Mouse (Mus musculus) spleen, postnatal 10 days (tissue): Measurements from ENCODE around the gene Parp6.

Experiments used
- DNase-seq, 2 experiments: peaks; one replicate each; pipeline ENCODE4 v3.0.0; 2021 to 2022; ENCODE audit warnings: low spot score in 2 of 2

Gene Parp6

DNA sequence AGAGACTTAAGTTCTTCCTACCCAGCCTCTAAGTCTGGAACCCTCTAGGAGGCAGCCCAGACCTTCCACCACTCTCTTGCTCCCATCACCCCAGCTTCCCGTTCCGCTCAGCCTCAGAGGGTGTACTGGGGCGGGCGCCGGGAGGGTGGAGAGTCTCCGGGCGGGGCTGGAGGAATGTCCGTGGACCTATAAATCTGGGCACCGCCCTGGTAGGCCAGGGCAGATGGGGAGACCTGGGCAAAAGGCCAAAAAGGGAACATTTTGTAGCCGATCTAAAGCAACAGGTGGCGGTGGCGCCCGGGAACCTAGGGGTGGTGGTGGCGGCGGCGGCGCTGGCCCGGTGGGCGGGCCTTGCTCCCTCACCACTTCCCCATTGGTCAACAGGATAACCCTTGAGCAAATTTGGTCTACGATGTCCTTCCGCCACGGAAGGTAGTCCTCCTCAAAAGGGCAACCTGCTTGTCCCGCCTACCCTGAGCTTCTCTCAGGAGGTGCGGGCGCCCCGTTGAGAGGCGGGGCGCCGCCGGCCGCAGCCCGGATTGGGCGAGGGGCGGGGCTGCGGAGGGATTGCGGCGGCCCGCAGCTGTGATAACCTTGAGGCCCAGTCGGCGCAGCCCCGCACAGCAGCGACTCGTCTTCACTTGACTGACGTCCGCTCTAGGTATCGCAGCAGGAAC, 39.0 kb downstream of the Parp6 start, which contains the start of gene Pkm:
Pkm (plus strand) TSS at position 411 of the 677 bp plus-strand sequence.
- DNase-seq: peak; percentile 79 to 91

DNA sequence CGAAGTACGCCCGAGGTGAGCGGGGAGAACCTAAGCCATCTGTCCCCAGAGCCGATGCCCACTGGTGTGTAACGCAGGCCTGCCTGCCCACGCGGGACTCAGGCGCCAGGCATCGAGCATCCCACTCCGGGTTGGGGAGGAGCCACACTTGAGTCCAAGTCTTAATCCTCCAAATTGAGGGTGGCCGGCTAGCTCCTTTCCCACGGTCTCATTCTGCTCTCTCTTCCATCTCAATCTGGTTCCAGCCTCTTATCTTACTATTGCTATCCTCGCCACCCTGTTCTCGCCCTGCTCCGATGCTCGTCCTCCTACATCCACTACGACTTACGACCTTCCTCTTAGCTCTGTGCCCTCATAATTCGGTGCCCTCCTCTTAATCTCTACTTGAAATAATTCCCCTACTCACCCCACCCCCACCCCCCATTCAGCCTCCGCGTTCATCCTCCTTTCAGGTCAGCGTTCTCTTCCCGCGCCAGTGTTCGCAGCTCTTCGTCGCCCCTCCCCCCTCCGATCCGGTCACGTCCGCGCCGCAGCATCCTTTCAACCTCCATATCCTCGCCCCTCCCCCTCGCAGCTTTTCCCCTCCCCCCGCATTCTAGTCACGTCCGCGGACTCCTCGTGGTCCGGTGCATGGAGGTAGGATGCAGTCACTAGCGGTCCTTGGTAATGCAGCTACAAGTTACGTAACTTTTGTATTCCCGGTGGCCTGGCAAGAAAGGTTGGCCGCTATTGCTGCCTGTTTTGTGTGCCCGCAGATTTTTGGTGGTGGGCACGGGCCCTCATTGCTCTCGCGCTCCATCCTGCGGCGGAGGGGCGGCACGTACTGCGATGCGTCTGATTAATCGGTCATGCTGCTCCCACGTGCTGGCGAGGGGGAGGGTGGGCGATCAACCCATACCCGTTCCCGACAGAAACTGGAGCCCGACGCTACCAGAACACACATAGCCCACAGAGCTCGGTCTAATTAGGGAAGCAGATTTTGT, 39.8 kb downstream of the Parp6 start:
- DNase-seq: peak; percentile 72 to 81

DNA sequence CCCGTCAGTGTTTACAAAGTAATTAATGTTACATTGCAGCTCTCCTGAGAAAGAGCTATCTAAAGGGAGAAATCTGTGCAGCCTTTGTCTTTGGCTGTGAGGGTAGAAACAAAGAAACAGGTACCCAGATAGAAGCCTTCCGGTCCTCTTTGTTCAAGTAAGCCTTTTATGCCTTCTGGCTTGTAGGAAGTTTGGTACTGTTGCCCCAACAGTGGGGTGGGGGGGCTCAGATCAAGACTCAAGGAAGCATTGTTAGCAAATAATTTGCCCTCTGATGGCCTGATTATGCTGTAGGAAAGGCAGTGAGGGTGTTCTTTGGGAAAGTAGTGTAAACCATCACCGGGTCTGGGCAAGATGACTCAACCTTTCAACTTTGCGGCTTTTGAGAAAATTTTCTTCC, 41.1 kb downstream of the Parp6 start:
- no peak for DNase-seq

DNA sequence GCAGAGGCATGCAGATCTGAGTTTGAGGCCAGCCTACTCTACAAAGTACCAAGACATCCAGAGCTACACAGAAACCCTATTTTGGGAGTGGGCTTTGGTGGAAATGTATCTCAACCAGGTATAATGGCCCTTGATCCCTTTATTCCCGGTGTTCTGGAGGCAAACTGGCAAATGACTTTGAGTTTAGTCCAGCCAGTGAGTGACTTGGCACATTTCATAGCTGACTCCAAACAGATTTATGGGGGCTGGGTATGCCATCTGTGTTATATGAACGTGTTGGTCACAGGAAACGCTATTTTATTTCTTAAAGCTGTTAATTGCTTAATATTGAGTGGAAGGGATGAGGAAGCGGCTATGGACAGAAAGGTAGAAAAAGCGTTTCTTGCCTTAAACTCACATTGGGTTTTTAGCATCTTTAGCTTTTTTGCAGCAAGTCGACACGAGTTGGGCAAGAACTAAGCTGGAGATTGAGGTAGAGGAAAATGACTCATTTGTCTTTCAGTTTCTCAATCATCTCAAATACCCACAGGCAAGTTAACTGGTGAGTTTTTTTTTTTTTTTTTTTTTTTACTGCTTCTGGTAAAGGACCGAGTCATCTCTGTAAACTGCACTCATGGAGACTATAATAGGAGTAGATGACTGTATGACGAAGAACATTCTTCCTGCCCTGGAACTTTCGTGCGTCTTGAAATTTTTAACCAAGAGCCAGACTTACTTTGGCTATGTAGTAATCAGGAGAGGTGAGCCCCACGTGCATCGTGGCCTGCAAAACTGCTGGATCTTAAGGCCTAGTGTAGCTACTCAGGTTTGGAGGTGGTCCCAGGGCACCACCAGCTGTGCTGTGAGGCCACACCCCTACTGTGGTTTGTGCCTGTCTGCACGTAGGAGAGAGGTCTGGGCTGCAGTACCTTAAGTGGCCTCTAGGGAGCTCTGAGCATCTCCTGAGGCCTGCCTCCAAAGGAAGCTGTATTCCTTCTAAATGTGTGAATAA, 42.2 kb downstream of the Parp6 start:
- DNase-seq: peak; percentile 60 to 86

DNA sequence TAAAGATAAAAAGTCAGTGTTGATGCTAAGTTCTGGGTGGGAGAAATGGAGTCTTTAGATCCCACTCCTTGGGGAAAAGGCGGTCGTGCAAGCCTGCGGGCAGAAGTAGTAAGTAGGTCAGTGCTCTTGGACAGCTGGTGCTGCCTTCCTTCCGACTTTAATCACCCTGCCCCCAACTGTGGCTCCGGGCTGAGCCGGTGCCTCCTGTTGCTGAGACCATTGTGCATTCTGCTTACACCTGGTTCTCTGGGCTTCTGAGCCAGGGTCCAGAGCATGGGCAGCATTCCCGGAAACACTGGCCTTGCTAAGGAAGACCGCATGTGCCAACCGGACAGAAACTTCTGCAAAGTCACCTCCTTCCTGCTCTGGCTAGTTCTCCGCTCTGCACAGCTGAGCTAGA, 43.3 kb downstream of the Parp6 start:
- DNase-seq: no peak

DNA sequence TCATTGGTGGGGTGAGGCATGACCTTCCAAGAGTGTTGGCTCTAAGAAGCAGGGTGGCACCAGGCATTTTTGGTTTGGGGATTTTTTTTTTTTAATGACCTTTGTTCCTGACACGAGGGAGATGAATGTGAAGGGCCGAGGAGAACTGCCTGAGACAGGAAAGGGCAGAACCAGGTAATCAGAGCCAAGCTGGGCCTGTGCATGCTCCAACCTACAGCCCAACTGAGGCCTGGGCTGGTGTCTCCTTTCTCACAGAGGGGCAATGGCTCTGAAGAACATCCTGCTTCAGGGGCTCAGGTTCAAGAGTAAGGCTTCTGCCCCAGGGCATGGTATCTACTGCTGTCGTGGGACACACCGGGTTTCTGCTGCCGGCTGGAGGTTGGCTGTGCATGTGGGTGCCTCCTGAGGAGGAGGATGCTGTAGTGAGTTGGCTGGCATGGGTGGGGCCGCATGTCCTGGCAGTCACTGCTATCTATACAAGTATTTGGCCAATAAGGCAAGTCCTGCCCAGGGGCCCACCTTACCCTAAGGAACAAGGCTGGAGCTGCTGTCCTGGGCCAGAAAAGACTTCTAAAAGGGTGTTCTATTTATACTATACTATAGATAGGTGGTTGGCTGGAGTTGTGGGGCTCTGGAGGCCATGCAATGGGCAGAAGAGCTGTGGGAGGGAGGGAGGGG, 44.4 kb downstream of the Parp6 start:
- no peak for DNase-seq

DNA sequence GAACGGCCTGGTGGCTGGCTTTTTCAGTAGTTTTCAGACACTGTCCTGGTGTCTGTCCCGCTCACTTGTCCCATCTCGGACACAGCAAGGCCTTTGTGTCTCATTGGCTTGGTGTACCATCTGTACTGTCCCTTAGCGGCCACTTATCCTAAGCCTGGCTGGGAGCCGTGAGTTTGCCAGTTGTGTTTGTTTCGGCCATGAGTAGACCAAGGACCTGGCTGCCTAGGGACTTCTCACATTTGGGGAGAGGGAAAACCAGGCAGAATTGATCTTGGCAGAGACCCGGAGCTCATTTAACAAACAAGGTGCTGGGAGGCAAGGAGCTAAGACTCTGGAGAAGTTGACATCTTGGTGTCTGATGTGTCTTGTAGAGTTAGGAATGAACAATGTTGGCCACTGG, 46.1 kb downstream of the Parp6 start:
- no peak for DNase-seq

DNA sequence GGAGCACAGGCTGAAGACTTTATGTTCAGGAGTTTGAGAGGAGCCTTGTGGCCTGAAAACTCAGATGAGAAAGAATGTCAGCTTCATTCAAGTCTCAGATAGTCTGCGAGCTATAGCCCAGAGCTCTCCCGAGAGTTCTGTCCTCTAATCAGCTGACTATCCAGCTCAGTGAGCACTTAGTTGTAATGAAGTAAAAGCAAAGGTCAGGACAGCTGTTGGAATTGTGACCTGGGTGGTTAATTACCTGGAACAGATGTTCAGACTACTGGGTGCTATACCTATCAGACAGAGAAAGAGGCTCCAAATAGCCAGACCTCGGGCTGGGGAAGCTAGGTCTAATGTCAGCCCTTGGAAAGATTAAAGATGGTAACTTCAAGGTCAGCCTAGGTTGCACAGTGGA, 46.9 kb downstream of the Parp6 start:
- DNase-seq: no peak

DNA sequence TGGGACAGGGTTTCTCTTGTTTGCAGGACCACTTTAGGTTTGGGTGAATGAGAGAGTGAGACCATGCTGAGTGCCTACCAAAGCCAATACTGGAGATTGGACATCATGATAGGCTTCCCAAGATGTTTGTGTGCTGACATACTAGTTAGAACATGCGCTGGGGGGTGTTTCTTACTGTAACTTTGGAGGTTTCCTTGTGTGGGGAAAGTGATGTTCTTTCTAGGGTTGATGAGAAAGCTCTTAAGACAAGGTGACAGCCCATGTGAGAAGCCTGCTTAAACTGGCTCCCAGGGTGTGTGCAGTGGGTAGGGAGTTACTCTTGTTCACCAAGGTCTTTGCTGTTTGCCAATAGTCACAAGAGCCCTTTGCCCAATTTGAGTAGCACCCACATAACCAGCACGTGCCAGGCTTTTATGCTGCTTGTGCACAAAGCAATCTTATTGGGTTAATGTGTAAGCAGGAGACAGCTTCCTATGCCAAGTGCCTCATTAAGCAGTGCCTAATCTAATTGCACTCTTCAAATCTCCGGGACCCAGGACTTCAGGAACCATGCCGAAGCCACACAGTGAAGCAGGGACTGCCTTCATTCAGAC, 47.7 kb downstream of the Parp6 start:
- no peak for DNase-seq

DNA sequence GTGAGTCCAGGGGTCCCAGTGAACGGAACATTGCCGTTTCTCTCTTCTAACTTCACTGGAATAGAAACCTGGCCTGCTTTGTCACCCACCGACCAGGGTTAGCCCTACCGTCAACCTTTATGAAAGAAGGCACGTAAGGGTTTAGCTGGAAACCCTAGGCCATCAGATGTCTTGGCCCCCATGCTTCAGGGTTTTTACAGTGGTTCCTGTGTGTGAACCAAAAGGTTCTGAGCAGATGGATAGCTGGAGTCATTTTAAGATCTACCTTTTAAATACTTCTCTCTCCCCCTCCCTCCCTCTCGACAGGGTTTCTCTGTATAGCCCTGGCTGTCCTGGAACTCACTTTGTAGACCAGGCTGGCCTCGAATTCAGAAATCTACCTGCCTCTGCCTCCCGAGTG, 48.9 kb downstream of the Parp6 start:
- DNase-seq: no peak

DNA sequence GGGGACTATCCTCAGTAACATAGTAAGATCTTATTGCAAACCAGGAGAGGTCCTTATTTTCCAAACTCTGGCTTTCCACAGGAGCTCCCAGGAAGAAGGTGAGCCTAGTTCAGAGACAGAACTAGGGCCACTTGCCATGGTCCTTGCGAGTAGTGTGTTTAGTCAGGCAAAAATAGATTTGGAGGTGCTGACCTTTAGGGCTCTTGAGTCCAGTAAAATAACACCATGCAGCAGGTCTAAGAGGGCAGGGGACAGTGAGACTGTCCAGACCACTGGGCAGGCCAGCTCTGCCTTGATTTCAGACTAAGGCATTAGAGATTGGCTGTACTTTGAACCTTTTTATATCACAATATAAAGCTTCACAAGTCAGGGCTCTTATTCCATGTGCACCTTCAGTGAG, 49.7 kb downstream of the Parp6 start:
- DNase-seq: no peak

DNA sequence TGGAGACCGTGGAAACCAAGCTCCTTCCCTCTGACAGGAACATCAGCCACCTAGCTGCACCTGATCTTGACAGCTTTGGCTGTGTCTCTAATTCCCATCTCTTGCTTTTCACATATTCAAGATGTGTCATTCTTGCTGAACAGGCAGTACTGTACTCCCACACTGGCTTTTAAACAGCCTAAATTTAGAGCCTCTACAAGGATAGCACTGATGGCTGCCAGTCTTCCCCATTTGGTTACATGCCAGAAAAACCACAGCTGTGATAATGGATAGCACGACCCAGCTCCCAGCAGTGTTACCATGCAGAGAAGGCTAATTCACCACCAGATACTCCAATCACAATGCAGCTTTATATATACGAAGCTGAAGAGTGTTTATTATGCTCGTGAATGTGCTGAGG, 50.2 kb downstream of the Parp6 start:
- no peak for DNase-seq

DNA sequence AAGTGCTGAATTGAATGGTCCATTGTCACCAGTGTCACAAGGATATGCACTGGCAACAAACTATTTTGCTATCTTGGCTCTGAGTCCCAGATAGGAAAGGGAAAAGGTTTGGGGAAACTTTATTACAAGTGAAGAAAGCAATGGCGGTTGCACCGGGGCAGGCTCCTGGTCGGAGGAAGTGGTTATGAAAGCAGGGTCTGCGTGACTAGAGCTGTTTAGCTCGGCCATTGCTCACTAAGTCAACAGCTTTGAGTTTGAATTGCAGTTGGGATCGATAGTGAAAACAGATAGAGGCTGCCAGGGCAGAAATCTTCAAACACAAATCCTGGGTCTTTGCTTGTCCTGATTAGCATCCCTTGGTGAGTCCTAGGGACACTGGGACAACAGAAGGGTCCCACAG, 50.8 kb downstream of the Parp6 start:
- no peak for DNase-seq

DNA sequence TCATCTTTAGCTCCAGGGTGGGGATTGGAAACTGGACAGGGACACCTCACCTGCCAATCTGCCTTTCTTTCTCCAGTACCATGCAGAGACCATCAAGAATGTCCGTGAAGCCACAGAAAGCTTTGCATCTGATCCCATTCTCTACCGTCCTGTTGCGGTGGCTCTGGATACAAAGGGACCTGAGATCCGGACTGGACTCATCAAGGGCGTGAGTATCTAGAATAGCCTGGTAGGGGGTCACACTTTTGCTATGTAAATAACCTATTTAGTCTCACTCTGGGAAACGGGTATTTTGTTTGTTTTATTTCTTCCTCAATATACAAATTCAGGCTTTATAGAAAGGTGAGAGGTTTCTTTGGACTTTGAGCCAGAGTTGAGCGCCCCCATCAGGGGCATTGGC, 51.4 kb downstream of the Parp6 start:
- no peak for DNase-seq

DNA sequence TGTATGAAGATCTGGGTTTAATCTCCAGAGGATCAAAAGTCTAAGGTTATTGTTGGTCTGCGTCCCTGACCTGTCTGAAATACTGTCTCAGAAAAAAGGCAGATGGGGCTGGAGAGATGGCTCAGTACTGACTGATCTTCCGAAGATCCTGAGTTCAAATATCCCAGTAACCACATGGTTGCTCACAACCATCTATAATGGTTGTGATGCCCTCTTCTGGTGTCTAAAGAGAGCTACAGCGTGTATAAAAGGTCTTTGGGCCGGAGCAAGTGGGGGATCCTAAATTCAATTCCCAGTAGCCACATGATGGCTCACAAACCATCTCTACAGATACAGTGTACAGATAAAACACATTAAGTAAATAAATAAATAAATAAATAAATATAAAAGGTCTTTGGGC, 52.1 kb downstream of the Parp6 start:
- DNase-seq: no peak

DNA sequence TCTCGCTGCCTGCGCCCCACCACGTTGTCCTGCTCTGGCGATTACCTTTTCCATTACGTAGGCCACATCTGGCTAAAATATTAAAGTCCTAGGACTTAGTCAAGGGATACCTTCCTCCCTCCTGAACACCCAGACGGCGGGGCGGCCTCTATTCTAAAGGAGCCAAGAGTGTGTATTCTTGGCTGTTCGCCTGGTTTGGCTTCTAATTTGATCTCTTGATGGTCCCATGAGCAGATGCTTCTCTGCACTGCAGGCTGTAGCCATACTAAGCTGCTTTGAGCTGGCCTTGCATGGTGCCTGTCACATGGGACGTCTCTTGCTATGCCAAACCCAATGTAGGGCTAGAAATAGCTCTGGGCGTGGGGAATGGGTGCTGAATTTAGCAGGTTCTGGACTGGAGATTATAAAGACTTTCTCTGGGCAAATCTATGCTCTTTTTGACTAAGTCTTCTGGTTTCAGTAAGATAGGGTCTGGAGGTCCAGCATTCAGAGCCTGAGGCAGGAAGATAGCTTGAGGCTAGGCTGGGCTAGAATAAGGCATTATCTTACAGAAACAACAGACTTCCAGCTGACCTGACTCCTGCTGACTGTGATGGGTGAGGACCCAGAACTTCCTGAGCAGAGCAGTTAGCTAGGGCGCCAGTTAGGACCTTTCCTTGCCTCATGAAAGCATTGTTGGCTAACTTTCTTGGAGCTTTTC, 55.3 kb downstream of the Parp6 start:
- no peak for DNase-seq

DNA sequence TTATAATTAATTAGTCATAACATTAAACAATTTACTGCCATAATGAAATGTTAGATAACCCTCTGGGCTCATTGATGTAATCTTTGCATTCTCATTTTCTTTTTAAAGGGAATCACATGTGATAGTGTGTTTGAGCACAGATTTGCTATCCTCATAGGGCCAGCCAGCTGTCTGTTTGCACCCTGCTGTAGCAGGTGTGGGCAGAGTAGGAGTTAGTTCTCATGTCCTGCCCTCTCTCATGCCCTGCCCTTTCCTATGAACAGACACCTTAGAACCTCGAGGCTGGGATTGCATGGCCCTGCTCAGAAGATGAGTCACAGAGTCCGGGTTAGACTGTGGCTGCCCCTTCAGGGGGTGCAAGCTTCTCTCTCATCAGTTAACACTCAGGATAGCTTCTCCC, 56.3 kb downstream of the Parp6 start:
- DNase-seq: no peak

DNA sequence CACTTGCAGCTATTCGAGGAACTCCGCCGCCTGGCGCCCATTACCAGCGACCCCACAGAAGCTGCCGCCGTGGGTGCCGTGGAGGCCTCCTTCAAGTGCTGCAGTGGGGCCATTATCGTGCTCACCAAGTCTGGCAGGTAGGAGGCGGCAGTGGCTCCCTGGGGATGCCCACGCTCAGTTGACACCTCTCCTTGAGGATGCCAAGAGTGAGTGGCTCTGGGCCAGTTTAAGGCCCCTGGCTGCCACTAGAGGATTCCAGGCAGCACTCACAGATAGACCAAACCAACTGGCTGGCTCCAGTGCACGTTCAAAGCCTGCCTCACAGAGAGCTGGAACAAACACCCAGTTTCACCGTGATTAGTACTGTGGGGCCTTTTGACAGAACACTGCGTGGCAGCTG, 58.5 kb downstream of the Parp6 start:
- no peak for DNase-seq

DNA sequence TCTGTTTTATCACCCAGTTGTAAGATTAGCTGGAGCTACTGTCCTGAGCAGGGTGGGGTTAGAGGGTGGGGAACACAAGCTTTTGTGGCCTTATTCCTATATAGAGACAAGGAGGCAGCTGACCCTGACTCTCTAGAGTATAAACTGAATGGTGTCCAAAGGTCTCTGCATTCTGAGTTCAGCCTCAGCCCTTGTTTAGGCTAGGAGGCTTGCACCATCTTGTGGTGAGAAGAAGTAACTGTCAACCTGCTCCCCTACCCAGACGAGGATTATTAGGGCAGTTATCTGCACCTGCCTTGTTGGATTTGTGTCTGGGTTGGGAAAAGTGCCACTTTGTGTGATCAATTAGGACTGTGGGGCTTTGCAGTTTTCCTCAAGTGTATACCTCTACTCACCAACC, 61.2 kb downstream of the Parp6 start:
- DNase-seq: peak in 1 of 2 experiments; percentile 31
